ENCODE assay signal across 13 mouse cellular contexts in genomic region chr11:109717448-109717847, GRCm38 (mm10). TPM values are rescaled to one million over a fixed set of nuclear protein-coding genes. Genes with fewer than 3 reads are reported as not detected.
A peak's percentile ranks its signal among the peaks of the same experiment; 100 is the strongest.
DNase-seq lines count a peak whose midpoint lies in the region; ATAC-seq and TF ChIP-seq lines count a peak whose summit lies in the region.
"Had no signal": no experiment of that assay in that cellular context is flagged by ENCODE, and none has a peak within 500 bp of the region (broad histone marks: within the 10 kb centered on the region; RNA-seq: fewer than 3 reads in every experiment).

No protein-coding gene starts in this region.

- peaks cover 11% of the 10 kb centered on the region for H3K4me1 ChIP-seq in cortical plate, adult 2 months (ENCODE audit: control insufficient read depth, insufficient read depth, low read length)
- no peaks in the 10 kb centered on the region; the same call in 1 of the 2 replicates for H3K4me1 ChIP-seq in kidney, adult 2 months (ENCODE audit: control insufficient read depth, insufficient read depth, low read length)
- H3K4me1 ChIP-seq: liver, embryonic 15.5 days had no signal

- no peaks in the 10 kb centered on the region for H3K27me3 ChIP-seq in kidney, adult 2 months (replicated peaks; ENCODE audit: control insufficient read depth, insufficient read depth, low read length)

- no peak for DNase-seq in frontal cortex, postnatal 10 days (ENCODE audit: low spot score in 2 of 2)
- peak; percentile 16 to 70 for DNase-seq in layer of hippocampus, adult 2 months (ENCODE audit: low spot score in 2 of 2)
- DNase-seq in layer of hippocampus, postnatal 36 days, result no peak
- peak; percentile 67 to 77 for DNase-seq in right cerebral cortex, postnatal 10 days (ENCODE audit: low spot score in 2 of 2)
- no peak for DNase-seq in kidney, adult 2 months
- DNase-seq in embryo, embryonic 10 days (ENCODE audit: low spot score), result no peak
- DNase-seq: adrenal gland, postnatal 10 days; thymus, adult 2 months had no signal

- peak; percentile 68 for ATAC-seq in frontal cortex, adult (ENCODE audit: low TSS enrichment)

- H3K4me3 ChIP-seq in layer of hippocampus, adult 2 months, result no peak overlapping the region; the same call in 1 of the 2 replicates
- H3K4me3 ChIP-seq in cortical plate, adult 2 months (ENCODE audit: insufficient read depth, low read length), result no peak overlapping the region
- no peak overlapping the region for H3K4me3 ChIP-seq in kidney, adult 2 months (ENCODE audit: insufficient read depth, low read depth, low read length)
- H3K4me3 ChIP-seq: liver, embryonic 15.5 days had no signal

- no peaks in the 10 kb centered on the region for H3K36me3 ChIP-seq in kidney, adult 2 months (ENCODE audit: control insufficient read depth, insufficient read depth, low read length)
- H3K36me3 ChIP-seq: liver, embryonic 15.5 days had no signal

- H3K27ac ChIP-seq in layer of hippocampus, adult 2 months, result peak overlapping the region; percentile 74; the same call in 1 of the 2 replicates
- H3K27ac ChIP-seq in cortical plate, adult 2 months (ENCODE audit: insufficient read depth, low read length), result peak overlapping the region; percentile 15
- H3K27ac ChIP-seq in kidney, adult 2 months (ENCODE audit: insufficient read depth, low read depth, low read length), result no peak overlapping the region
- H3K27ac ChIP-seq: hindbrain, postnatal 0 days; liver, embryonic 15.5 days had no signal

- 90% methylated on average over 5 of the region's 5 CpGs for WGBS in kidney, adult 2 months

- TF ChIP-seq CTCF in layer of hippocampus, adult 2 months (conservative IDR thresholded peaks at IDR 0.05), result no peak
- TF ChIP-seq CTCF in cortical plate, adult 2 months (IDR thresholded peaks at IDR 0.05; ENCODE audit: extremely low read depth, insufficient read depth, low read length), result no peak
- no peak for TF ChIP-seq CTCF in kidney, adult 2 months (conservative IDR thresholded peaks at IDR 0.05; ENCODE audit: insufficient read depth, insufficient read length, low read depth, low read length)

- TF ChIP-seq POLR2A in cortical plate, adult 2 months (IDR thresholded peaks at IDR 0.05; ENCODE audit: extremely low read depth, insufficient read depth, low read length), result no peak
- no peak for TF ChIP-seq POLR2A in kidney, adult 2 months (IDR thresholded peaks at IDR 0.05; ENCODE audit: low read depth, low read length)

RNA-seq across cellular contexts. Expression of gene Fam20a, which starts 4.6 kb away (rescaled TPM):
- total RNA-seq in layer of hippocampus, adult 2 months (2021), result 10 to 100 TPM; 13.6 to 16.1 TPM
- total RNA-seq in layer of hippocampus, postnatal 36 days (2021), result 10 to 100 TPM; 13.7 to 14.6 TPM
- 22.5 and 24.6 TPM in 2 replicates for polyA plus RNA-seq in cortical plate, adult 2 months (2012; rRNA removed)
- polyA plus RNA-seq in kidney, adult 2 months (2012; rRNA removed), result 7.5 and 7.6 TPM in 2 replicates
- total RNA-seq: common myeloid progenitor, adult 5-6 weeks had no signal

Comparison
In these comparisons a context has a peak if more than half of its experiments do, and no peak if none do; other contexts are left out.
1. DNase-seq: peak in layer of hippocampus, adult 2 months (2 of 2) and right cerebral cortex, postnatal 10 days (2 of 2); none in frontal cortex, postnatal 10 days (0 of 2), layer of hippocampus, postnatal 36 days (0 of 2), kidney, adult 2 months (single experiment) and embryo, embryonic 10 days (single experiment).